Mouse (Mus musculus) spleen, postnatal 14 days (tissue): ENCODE measurements at regions not wholly inside any gene's neighbourhood (a gene's known extent, or its start where the extent isn't known, plus 50 kb on each side); places are given as distances from the start of the nearest gene placed in this dataset.

Source experiments
- DNase-seq, 2 experiments: peaks; one replicate each; pipeline ENCODE4 v3.0.0; 2021 to 2022; ENCODE audit warnings: low spot score in 2 of 2

GRCm38 (mm10) chr15:67048621-67049020 is 547.9 kb upstream of the Lrrc6 start:
- DNase-seq, result no peak

- DNase-seq, result no peak
These were observed 547.4 kb upstream of the Lrrc6 start for GRCm38 (mm10) chr15:67048148-67048547.

- DNase-seq, result no peak
These were observed 545.5 kb upstream of the Lrrc6 start for GRCm38 (mm10) chr15:67045920-67046804.

GRCm38 (mm10) chr15:67045329-67045728 is 544.6 kb upstream of the Lrrc6 start:
- DNase-seq, result no peak

- DNase-seq, result no peak
These were observed 544.1 kb upstream of the Lrrc6 start for GRCm38 (mm10) chr15:67044806-67045205.

- peak in 1 of 2 experiments; percentile 31 for DNase-seq
These were observed 541.4 kb upstream of the Lrrc6 start for GRCm38 (mm10) chr15:67042131-67042530.

GRCm38 (mm10) chr15:67040229-67040628 is 539.5 kb upstream of the Lrrc6 start:
- no peak for DNase-seq

GRCm38 (mm10) chr15:67039421-67039907 is 538.8 kb upstream of the Lrrc6 start:
- peak; percentile 32 to 51 for DNase-seq

- DNase-seq, result no peak
These were observed 536.9 kb upstream of the Lrrc6 start for GRCm38 (mm10) chr15:67037647-67038046.

- no peak for DNase-seq
These were observed 535.6 kb upstream of the Lrrc6 start for GRCm38 (mm10) chr15:67036341-67036740.

GRCm38 (mm10) chr15:67033936-67034335 is 533.2 kb upstream of the Lrrc6 start:
- no peak for DNase-seq

- DNase-seq, result no peak
These were observed 531.3 kb upstream of the Lrrc6 start for GRCm38 (mm10) chr15:67031866-67032526.

GRCm38 (mm10) chr15:67030975-67031374 is 530.3 kb upstream of the Lrrc6 start:
- no peak for DNase-seq

GRCm38 (mm10) chr15:67028161-67028560 is 527.5 kb upstream of the Lrrc6 start:
- DNase-seq, result no peak

- DNase-seq, result no peak
These were observed 527.0 kb upstream of the Lrrc6 start for GRCm38 (mm10) chr15:67027751-67028150.

- DNase-seq, result no peak
These were observed 525.0 kb upstream of the Lrrc6 start for GRCm38 (mm10) chr15:67025746-67026145.

- DNase-seq, result no peak
These were observed 523.7 kb upstream of the Lrrc6 start for GRCm38 (mm10) chr15:67024386-67024785.

GRCm38 (mm10) chr15:67023081-67023480 is 522.4 kb upstream of the Lrrc6 start:
- no peak for DNase-seq

GRCm38 (mm10) chr15:67021391-67021790 is 520.7 kb upstream of the Lrrc6 start:
- no peak for DNase-seq

GRCm38 (mm10) chr15:67019891-67020290 is 519.2 kb upstream of the Lrrc6 start:
- DNase-seq, result no peak

GRCm38 (mm10) chr15:67019194-67019661 is 518.5 kb upstream of the Lrrc6 start:
- no peak for DNase-seq
